Mouse (Mus musculus) cerebellum, adult 11-12 months (tissue): ENCODE results near the gene Homer1.

Experiments
- DNase-seq: peaks from one replicate; pipeline ENCODE4 v3.0.0; 2022

Gene Homer1

DNA sequence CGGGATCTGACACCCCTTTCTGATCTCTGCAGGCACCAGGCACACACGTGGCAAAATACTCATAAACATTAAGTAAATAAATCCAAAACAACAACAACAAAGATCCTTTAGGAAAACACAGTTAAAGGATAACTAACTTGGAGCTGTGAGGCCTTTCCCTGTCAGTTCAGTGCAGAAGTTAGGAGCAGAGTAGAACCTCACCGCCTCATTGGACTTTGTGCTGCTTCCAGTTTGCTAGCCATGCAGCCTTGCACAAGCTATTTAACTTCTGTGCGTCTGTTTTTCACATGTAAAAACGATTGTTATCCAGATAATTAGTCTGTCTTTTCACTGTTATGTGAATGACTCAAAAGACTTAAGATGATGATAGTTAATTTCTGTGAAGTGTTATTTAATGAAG is 43.2 kb downstream of the Homer1 start:
- no peak for DNase-seq

- DNase-seq = no peak
Measured at GRCm38 (mm10) chr13:93344395-93344794, 45.0 kb downstream of the Homer1 start.

GRCm38 (mm10) chr13:93345854-93346253 is 46.4 kb downstream of the Homer1 start:
- no peak for DNase-seq

- DNase-seq = no peak
Measured at GRCm38 (mm10) chr13:93352030-93352429, 52.6 kb downstream of the Homer1 start.

- DNase-seq = no peak
Measured at GRCm38 (mm10) chr13:93354420-93355278, 55.2 kb downstream of the Homer1 start.

DNA sequence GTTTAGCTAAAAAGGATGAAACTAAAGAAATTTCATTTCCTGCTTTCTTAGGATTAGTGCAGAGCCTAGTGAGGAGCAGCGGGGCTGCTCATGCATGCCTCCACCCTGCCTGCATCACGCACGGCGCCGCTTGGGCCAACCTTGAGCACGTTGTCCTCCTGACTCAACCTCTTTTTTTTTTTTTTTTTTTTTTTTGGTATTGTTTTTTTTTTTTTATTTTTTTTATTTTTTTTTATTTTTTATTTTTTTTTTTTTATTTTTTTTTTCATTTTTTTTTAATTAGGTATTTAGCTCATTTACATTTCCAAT is 55.8 kb downstream of the Homer1 start:
- no peak for DNase-seq

DNA sequence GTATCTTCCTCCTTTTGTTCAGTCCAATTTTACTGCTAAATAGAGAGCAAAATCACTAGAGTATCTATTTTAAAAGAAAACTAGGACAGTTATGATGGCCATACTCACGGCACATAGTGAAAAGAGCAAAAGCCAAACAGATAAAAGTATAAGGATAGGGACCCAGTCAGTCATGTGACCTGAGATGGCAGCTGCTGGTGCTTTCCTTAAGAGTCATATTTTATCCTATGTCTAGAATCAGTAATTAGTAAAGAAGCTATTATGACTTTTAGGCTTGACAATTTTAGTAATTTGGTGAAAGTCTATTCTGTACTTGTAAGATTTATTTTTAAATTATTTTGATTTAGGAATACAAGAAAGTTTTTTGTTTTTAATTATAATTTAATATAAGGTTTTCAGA is 59.1 kb downstream of the Homer1 start:
- no peak for DNase-seq

DNA sequence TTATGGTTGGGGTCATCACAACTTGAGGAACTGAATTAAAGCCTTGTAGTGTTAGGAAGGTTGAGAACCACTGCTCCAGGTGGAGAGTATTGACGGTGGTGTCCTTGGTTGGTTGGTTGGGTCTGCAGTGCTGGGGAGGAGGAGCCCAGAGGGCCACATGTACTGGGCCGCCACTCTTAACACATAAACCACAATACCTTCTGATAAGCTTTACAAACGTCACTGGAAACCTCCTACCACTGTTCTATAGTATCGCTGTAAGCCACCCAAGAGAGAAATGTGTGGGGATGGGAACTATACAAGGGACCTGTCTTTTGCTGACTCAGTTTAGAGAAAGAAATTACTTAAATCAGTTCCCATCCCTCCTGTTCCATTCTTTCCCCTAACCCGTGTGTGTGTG is 68.1 kb downstream of the Homer1 start:
- DNase-seq = no peak

DNA sequence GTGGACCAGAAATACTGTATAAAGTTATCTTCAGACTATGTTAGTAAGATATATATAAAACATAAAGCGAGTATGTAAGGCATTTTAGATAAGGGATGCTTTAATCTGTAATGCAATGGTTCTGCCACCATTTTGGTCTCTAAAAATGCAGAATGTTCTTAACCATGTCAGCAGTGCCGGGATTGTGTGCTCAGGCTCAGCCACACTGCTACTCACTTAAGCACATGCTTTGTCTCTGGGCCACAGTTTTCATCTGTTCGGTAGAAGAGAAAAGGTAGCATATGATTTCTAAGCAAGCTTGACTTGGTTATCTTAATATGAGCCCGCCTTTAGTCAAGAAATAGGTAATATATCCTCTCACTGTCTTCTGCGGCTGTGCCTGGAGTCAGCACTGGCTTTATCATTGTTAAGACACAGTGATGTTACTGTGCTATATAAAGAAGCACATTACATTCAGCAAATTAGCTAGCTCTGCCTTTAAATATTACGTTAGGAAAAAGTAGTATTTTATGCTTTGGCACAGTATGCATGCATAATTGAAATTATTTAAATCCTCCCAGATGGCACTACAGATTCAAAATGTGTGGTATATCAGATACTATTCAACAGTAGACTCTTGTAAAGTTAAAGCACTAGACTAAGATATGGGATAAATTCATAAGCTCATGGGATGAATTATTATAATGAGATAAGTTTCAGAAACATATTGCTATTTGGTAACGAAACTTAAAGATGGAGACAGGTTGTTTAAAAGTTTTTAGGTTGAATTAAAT is 69.6 kb downstream of the Homer1 start:
- no peak for DNase-seq

DNA sequence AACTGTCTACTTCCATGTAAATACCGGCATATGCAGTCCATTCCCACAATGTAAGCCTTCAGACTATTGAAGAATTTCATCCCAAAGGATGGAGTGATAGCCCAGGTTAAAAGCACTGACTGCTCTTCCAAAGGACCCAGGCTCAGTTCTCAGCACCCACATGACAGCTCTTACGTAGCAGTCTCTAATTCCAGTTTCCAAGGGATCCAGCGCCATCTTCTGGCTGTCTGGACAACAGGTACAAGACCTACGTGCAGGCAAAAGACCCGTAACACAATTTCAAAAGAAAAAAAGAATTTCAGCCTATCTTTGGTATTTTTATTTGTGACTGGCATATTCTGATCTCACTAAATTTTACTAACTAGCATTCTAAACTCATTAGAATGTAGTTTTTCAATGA is 75.0 kb downstream of the Homer1 start:
- no peak for DNase-seq

GRCm38 (mm10) chr13:93378493-93378892 is 79.1 kb downstream of the Homer1 start:
- DNase-seq = no peak

DNA sequence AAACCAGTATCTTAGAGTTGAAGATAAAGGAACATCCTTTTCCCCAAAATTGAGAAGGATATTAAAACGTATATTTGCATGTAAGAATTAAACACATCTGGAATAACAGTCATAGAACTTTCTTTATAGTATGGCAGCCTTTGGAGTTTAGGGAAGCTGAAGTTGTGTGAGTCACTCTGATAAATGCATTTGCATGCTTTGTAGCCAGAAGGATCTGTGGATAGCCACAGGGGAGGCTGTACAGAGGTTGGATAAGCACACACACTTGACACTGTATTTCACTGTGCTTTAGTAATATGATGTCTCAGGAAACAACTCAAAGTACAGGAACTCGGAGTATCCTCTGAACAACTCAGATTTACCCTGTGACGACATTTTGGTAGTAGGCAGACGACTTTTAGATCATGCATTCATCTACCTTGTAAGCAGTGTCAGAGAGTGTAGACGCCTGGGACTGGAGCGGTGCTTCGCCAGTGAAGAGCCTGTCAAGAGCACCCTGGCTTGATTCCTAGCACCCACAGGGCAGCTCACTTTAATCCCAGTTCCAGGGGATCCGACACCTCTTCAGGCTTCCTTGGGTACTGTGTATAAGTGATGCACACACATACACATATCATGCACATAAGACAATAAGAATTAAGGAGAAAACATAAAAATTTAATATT is 81.1 kb downstream of the Homer1 start:
- DNase-seq = no peak

- no peak for DNase-seq
Measured at GRCm38 (mm10) chr13:93381301-93381700, 81.9 kb downstream of the Homer1 start.

- no peak for DNase-seq
Measured at GRCm38 (mm10) chr13:93383092-93383491, 83.7 kb downstream of the Homer1 start.

- DNase-seq = no peak
Measured at GRCm38 (mm10) chr13:93383620-93384019, 84.2 kb downstream of the Homer1 start.

- no peak for DNase-seq
Measured at GRCm38 (mm10) chr13:93384481-93384880, 85.0 kb downstream of the Homer1 start.

GRCm38 (mm10) chr13:93385147-93385546 is 85.7 kb downstream of the Homer1 start:
- DNase-seq = no peak

GRCm38 (mm10) chr13:93387440-93387839 is 88.0 kb downstream of the Homer1 start:
- DNase-seq = peak; percentile 46

DNA sequence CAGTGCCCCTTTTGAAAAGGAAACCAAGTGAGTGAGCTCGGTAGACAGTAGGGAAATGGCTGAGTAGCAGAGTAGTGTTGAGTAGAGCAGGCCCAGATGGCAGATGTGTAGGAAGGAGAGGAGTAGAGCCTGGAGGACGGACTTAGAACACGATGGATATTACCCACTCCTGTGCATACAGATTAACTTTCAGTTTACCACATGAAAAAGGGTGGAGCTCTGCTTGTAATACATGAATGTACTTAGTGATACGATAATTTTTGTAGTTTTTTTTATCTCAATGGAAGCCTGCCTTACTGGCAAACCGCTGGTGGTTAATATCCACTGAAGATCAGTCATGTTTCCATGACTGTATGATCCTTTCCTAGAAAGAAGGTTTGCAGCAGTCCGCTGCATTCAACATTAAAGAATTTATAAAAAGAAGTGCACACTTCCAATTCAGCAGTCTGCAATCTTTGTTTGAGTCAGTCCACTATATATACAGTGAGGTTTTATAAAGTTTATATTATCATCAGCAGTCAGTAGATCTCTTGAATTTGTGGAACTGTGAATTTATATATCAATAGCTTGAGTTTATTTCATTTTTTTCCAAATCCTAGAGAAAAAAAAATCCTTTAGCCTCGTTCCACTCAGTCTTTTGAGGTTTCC is 89.3 kb downstream of the Homer1 start:
- DNase-seq = no peak

GRCm38 (mm10) chr13:93389242-93389625 is 89.8 kb downstream of the Homer1 start:
- DNase-seq = no peak

DNA sequence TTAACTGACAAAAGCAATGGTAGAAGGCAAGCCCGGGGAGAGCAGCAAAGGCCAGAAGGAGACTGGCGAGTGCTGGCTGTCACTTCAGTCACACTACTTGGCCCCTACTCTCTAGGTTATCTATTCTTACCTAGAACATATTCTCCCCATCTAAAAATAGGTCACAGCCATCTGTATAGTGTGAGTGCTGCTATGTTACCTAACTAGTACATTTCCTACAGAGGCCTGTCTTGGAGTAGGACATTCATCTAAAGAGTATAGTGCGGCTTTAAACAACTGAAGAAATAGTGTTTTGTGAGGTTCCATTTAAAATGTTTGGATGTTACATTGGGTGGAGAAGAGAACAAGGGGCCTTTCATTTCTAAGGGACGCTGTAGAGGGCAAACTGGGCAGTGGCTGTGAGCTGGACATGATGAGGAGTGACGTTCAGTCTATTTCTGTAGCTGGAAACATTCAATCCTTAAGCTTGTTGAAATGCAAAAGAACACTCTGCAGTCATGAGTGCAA is 100.3 kb downstream of the Homer1 start:
- peak; percentile 77 for DNase-seq

DNA sequence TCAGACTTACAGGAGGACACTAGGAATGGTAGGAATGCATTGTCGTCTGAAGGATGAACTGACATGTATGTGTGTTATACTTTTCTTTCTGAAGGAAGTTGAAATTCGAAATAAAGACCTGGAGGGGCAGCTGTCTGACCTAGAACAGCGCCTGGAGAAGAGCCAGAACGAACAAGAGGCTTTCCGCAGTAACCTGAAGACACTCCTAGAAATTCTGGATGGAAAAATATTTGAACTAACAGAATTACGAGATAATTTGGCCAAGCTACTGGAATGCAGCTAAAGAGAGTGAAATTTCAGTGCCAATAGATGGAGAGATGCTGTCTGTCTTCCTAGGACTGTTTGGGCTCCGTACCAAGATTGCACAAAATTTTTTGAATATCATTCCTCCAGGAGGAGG is 102.5 kb downstream of the Homer1 start:
- no peak for DNase-seq

DNA sequence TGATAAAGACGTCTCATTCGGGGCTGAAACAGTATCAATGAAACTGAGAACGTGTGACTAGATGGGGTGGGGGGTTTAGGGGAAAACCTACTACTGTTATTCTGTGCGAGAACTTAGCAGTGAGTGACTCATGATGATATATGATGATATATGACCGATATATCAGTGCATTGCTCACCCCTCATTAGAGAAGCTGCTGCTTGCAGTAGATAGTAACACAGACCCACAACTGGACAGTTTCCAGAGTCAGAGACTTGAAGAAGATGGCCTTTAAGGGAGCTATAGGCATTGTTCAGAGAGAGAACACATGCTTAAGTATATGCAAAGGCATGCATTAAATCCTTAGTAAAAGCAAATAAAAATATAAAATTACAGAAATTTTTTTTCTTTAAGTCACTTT is 107.4 kb downstream of the Homer1 start:
- DNase-seq = no peak
